Mouse (Mus musculus) intestine, embryonic 16.5 days (tissue): ENCODE data around the gene H2al1a. TPM values are rescaled to one million over a fixed set of nuclear protein-coding genes. Genes with fewer than 3 reads are reported as not detected.
"Not testable (repeated sequence)": the region's sequence is repeated elsewhere in the genome, so short reads cannot be mapped to it uniquely, and the experiment has no call there.

Experiments
- ATAC-seq: fragments of 200-750 bp; cut with Nextera tagmentation; 2 replicates; pipeline ENCODE4 v1.8.0; 2017; ENCODE audit warnings: moderate TSS enrichment, moderate library complexity
- H3K27ac ChIP-seq: fragments of 300-500 bp; sonication (generic); 2 replicates; pipeline ENCODE4 v1.5.1; 2014; ENCODE audit warnings: mild to moderate bottlenecking, low read length
- H3K27me3 ChIP-seq: fragments of 300-500 bp; sonication (generic); replicated peaks from 2 replicates; pipeline ENCODE4 v1.6.1; 2014; ENCODE audit warnings: low read length, control low read depth, mixed read lengths; ENCODE audit not compliant: control insufficient read depth, insufficient read depth
- H3K36me3 ChIP-seq: fragments of 300-500 bp; sonication (generic); 2 replicates; pipeline ENCODE4 v1.6.1; 2014; ENCODE audit warnings: low read length, control low read depth; ENCODE audit not compliant: control insufficient read depth, insufficient read depth
- H3K4me1 ChIP-seq: fragments of 300-500 bp; sonication (generic); 2 replicates; pipeline ENCODE4 v1.6.1; 2014; ENCODE audit warnings: low read length, control low read depth, mixed read lengths; ENCODE audit not compliant: control insufficient read depth, insufficient read depth
- H3K4me2 ChIP-seq: fragments of 300-500 bp; sonication (generic); 2 replicates; pipeline ENCODE4 v1.6.1; 2014; ENCODE audit warnings: low read depth, low read length, control low read depth
- H3K4me3 ChIP-seq: fragments of 300-500 bp; sonication (generic); 2 replicates; pipeline ENCODE4 v1.5.1; 2014; ENCODE audit warnings: mild to moderate bottlenecking, low read length
- H3K9ac ChIP-seq: fragments of 300-500 bp; sonication (generic); 2 replicates; pipeline ENCODE4 v1.6.1; 2014; ENCODE audit warnings: low read depth, low read length
- H3K9me3 ChIP-seq: fragments of 300-500 bp; sonication (generic); 2 replicates; pipeline ENCODE4 v1.6.1; 2016; ENCODE audit warnings: low read length, control low read depth; ENCODE audit not compliant: control insufficient read depth
- WGBS: fragments of 180-500 bp; shearing (Covaris S2); extraction: QIAGEN DNeasy Blood & Tissue Kit; methylation state at CpG from one replicate; pipeline ENCODE4 v1.1.7; 2014; 5-methylcytosine and 5-hydroxymethylcytosine counted together
- polyA plus RNA-seq: library from polyadenylated mRNA; unstranded; fragments of >200 nt; fragmentation: Nextera tagmentation; extraction: Ambion mirVana; gene quantifications from 2 replicates; pipeline ENCODE4 v1.2.1, GENCODE M21; 2015

The H2al1a gene
- polyA plus RNA-seq, 1 experiment from 2014 or later = not detected

GRCm38 (mm10) chrX:11277083-11277482 is 22.0 kb upstream of the H2al1a start:
- Histone ChIP-seq H3K27ac (no peak overlapping the region), H3K36me3 (no peaks in the 10 kb centered on the region), H3K27me3 (0 out of 2 replicates have a peak, but pooled peaks cover 3% of the 10 kb centered on the region), H3K4me3 (no peak overlapping the region), H3K9ac (no peak overlapping the region), H3K4me2 (no peak overlapping the region), H3K9me3 (no peaks in the 10 kb centered on the region), H3K4me1 (no peaks in the 10 kb centered on the region)
- WGBS = 61% methylated on average over 6 of the region's 6 CpGs
- no peak for ATAC-seq

- ATAC-seq = no peak
- Histone ChIP-seq H3K9ac (no peak overlapping the region), H3K4me1 (no peaks in the 10 kb centered on the region)
Measured at GRCm38 (mm10) chrX:11280741-11281140, 18.3 kb upstream of the H2al1a start.

GRCm38 (mm10) chrX:11288306-11288882 is 10.7 kb upstream of the H2al1a start:
- no peak overlapping the region for H3K4me3 ChIP-seq
- no peaks in the 10 kb centered on the region for H3K36me3 ChIP-seq
- H3K27me3 ChIP-seq = 0 out of 2 replicates have a peak, but pooled peaks cover 4% of the 10 kb centered on the region
- no peak overlapping the region for H3K9ac ChIP-seq
- no peak overlapping the region for H3K27ac ChIP-seq
- no peaks in the 10 kb centered on the region for H3K9me3 ChIP-seq
- H3K4me2 ChIP-seq = no peak overlapping the region
- 43% methylated on average over 14 of the region's 14 CpGs for WGBS
- H3K4me1 ChIP-seq = no peaks in the 10 kb centered on the region
- ATAC-seq = no peak; the same call in 1 of the 2 replicates

More at GRCm38 (mm10) chrX:11280741-11281140, 18.3 kb upstream of the H2al1a start:
- no peak overlapping the region for H3K4me2 ChIP-seq
- WGBS = 78% methylated on average over 2 of the region's 2 CpGs
- H3K36me3 ChIP-seq = no peaks in the 10 kb centered on the region
- H3K27me3 ChIP-seq = 0 out of 2 replicates have a peak, but pooled peaks cover 3% of the 10 kb centered on the region
- H3K27ac ChIP-seq = no peak overlapping the region
- no peaks in the 10 kb centered on the region for H3K9me3 ChIP-seq
- no peak overlapping the region for H3K4me3 ChIP-seq

GRCm38 (mm10) chrX:11289244-11289643 is 9.8 kb upstream of the H2al1a start:
- 78% methylated on average over 4 of the region's 4 CpGs for WGBS
- no peak overlapping the region for H3K4me3 ChIP-seq

GRCm38 (mm10) chrX:11302132-11302531 is 3.1 kb downstream of the H2al1a start, which contains the start of gene H2al1b:
Gene H2al1b, plus strand, starts transcription at chrX:11302432.
- H3K9me3 ChIP-seq, H3K4me2 ChIP-seq, ATAC-seq, H3K36me3 ChIP-seq, H3K27ac ChIP-seq, H3K9ac ChIP-seq, H3K4me3 ChIP-seq, H3K4me1 ChIP-seq, H3K27me3 ChIP-seq: not testable (repeated sequence)
- 88% methylated on average over 1 of the region's 3 CpGs for WGBS

More at GRCm38 (mm10) chrX:11289244-11289643, 9.8 kb upstream of the H2al1a start:
- H3K27me3 ChIP-seq = 0 out of 2 replicates have a peak, but pooled peaks cover 4% of the 10 kb centered on the region
- H3K9ac ChIP-seq = no peak overlapping the region
- H3K27ac ChIP-seq = no peak overlapping the region
- no peaks in the 10 kb centered on the region for H3K9me3 ChIP-seq
- no peaks in the 10 kb centered on the region for H3K36me3 ChIP-seq
- ATAC-seq = no peak
- H3K4me1 ChIP-seq = no peaks in the 10 kb centered on the region
- no peak overlapping the region for H3K4me2 ChIP-seq

GRCm38 (mm10) chrX:11305355-11305754 is 6.3 kb downstream of the H2al1a start, which contains the start of gene H2al1c:
Gene H2al1c, plus strand, starts transcription at chrX:11305655.
- not testable (repeated sequence) for H3K36me3 ChIP-seq, H3K27ac ChIP-seq, ATAC-seq, H3K9me3 ChIP-seq, H3K4me3 ChIP-seq, H3K4me2 ChIP-seq, H3K27me3 ChIP-seq, H3K4me1 ChIP-seq, H3K9ac ChIP-seq
- WGBS = 100% methylated on average over 1 of the region's 6 CpGs

- not testable (repeated sequence) for H3K4me1 ChIP-seq, H3K4me2 ChIP-seq, H3K9ac ChIP-seq, H3K27ac ChIP-seq, H3K9me3 ChIP-seq, H3K4me3 ChIP-seq, H3K27me3 ChIP-seq, ATAC-seq, H3K36me3 ChIP-seq
- WGBS = no CpG with 5 or more reads among the region's 6 CpGs
Measured at GRCm38 (mm10) chrX:11308524-11308923, 9.5 kb downstream of the H2al1a start, which contains the start of gene H2al1d. Gene H2al1d, plus strand, starts transcription at chrX:11308824.

GRCm38 (mm10) chrX:11311634-11312033 is 12.6 kb downstream of the H2al1a start, which contains the start of gene H2al1e:
Gene H2al1e, plus strand, starts transcription at chrX:11311934.
- no CpG with 5 or more reads among the region's 3 CpGs for WGBS
- not testable (repeated sequence) for H3K4me3 ChIP-seq, H3K4me2 ChIP-seq, H3K9ac ChIP-seq, ATAC-seq, H3K9me3 ChIP-seq, H3K36me3 ChIP-seq, H3K27me3 ChIP-seq, H3K27ac ChIP-seq, H3K4me1 ChIP-seq

GRCm38 (mm10) chrX:11314858-11315257 is 15.8 kb downstream of the H2al1a start, which contains the start of gene H2al1f:
Gene H2al1f, plus strand, starts transcription at chrX:11315158.
- not testable (repeated sequence) for H3K27me3 ChIP-seq, H3K27ac ChIP-seq, ATAC-seq, H3K9me3 ChIP-seq, H3K9ac ChIP-seq, H3K4me1 ChIP-seq, H3K4me2 ChIP-seq, H3K36me3 ChIP-seq, H3K4me3 ChIP-seq
- no CpG with 5 or more reads among the region's 6 CpGs for WGBS
